Mouse (Mus musculus) layer of hippocampus, postnatal 36 days (tissue): ENCODE measurements around the gene Eepd1. TPM values are rescaled to one million over a fixed set of nuclear protein-coding genes. Genes with fewer than 3 reads are reported as not detected.

ENCODE experiments used
- DNase-seq, 2 experiments: peaks; one replicate each; pipeline ENCODE4 v3.0.0; 2022
- total RNA-seq, 2 experiments: library from RNA; stranded (reverse); gene quantifications; 2 replicates each; pipeline ENCODE4 v1.2.3; 2021

Eepd1 gene
- total RNA-seq, 2 experiments from 2014 or later, result 14.5 to 18.0 TPM

DNA sequence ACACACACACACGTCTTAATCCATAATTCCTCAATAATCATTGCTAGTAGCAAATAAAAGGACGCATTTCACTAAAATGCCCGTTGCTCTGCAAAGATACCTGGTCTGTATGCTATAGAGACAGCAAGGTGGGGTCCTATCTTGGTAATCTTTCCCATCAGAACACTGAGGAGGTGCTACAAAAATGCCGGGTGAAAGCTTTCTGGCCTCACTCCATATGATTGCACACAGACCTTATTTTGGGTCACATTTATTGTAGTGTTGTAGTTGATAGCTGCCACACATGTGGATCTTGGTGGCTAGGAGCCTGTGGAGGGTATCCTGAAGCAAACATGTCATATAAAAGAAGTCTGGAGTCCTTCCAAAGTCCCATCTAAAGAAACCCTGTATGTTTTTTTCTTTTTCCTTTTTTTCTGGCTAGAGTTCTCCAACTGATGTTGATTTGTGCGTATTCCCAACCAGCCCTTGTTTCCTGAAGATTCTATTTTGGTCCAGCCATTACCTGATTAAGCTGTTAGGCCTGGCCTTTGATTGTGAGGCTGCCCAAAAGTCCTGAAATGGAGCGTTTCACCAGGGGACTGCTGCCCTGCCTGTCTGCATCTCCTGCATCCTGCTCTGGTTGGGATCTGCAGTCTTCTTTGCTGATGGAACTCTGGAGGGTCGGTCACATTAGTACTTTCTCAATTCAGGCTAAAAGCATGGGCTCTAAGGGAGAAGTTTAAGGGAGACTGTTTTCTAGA lies 8.0 kb downstream of the Eepd1 start:
- DNase-seq, result no peak

DNA sequence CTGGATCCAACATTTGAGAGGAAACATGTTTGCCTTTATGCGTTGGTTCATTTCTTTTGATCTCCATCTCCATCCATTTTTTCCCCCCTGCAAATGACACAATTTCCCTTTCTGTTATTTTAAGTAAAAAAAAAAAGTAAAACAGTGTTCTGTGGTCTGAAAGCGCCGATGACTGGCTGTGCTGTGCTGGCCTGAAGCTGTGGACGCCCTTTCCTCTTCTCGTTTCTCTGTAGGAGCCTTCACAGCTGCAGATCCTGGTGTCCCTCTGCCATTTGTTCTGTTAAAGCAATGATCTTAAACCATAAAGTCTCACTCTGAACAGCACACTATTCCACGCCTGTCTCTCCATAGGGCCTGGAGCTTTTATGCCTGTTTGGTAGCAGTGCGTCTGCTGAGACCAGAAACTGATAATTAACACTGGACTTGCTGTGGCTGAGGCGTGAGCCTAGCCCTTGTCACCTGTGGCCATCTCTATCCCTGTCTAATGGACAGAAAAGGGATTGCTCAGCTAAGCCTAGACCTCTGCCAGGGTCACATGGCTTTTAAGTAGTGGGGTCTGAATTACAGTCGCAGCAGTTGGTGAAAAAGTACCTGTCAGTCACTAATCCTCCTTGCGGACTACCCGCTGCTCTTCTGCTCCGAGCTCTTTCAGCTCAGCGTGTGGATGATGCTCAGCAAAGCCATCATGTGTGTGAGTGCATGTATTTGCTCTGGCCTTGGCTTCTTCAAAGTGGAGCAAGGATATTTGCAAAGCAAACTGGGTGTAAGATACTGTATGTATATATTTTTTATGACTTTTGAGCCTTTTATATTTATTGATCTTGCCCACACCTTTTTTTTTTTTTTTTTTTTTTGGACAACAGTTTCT lies 9.2 kb downstream of the Eepd1 start:
- DNase-seq, result no peak

DNA sequence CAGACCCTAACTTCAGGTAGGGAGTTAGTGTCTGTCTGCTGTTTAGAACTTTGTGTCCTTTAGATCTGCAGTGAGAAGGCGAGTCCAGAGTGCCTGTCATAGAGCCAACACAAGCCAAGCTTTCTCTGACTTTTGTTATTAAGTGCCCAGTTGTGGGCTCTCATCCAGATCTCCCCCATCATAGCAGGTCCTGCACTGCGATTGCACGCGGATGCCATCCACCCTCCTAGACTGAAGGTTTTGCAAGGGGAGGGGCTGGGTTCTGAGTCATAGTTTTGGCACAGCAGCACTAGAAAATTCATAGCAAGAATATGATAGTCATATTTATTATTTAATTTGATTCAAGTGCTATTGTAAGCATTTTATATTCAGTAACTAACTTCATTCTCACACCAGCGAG lies 12.6 kb downstream of the Eepd1 start:
- DNase-seq, result no peak

DNA sequence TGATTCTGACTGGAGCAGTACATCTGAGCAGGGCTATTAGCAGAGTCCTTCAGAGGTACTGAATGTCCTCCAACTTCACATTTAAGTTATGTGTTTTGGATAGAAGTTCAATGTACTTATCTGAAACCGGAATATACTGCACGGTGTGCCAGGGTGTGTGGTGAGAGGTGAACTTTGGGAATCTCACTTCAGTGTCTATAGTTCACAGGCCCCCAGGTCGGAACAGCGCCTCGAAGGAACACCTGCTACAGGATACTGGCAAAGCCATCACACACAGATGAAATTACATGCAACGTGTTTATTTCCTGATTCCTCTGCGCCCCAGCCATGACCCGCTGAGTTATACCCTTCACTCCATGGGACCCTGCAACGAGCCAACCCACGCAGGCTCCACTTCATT lies 14.3 kb downstream of the Eepd1 start:
- DNase-seq, result no peak

DNA sequence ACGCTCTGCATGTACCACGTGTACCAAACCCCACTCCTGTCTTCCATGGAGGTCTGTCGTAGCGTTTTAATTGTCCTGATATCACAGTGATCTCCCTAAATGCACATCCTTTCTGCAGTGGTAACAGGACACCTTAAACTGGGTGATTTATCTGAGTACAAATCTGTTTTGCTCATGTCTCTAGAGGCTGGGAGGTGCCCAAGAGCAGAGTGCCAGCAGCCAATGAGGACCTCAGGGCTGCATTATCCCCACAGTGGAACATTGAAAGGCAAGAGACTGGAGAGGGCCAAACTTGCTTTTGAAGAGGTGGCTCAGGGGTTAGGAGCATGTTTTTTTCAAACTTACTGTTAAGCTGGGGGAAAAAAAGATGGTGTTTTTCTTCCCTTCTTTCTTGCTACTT lies 14.8 kb downstream of the Eepd1 start:
- DNase-seq, result no peak

DNA sequence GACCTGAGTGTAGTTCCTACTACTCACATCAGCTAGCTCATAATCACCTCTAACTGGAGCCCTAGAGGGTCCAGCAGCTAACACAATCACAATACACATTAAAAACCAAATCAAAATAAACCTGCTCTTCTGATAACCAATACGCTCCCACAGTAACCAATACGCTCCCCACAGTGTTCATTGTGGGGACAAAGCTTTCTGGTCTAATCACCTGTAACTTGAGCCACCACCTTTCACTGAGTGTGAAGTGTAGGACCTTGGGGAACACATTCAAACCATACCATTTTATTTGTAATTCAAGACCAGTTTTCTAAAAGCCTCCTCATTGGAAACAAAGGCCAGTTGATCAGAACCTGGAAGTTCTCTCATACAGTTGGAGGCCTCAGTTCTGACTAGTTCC lies 15.4 kb downstream of the Eepd1 start:
- DNase-seq, result no peak

DNA sequence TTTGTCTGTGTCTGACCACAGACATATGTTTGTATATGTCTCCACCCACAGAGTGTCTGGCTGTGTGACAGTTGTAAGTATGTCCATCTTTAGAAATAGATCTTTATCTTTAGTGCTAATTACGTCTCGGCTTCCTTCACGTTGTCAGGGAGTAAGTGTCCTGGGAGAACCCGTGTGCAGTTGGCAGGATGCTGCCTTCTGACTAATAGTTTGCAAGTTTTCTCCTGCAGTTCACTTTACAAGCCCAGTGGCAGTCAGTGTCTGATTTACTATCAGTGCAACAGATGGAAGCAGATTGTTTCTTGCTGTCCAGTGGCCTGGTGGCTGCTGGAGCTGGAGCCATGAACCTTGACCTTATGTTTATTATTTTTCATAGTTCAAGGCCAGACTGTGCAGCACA lies 17.4 kb downstream of the Eepd1 start:
- no peak for DNase-seq

DNA sequence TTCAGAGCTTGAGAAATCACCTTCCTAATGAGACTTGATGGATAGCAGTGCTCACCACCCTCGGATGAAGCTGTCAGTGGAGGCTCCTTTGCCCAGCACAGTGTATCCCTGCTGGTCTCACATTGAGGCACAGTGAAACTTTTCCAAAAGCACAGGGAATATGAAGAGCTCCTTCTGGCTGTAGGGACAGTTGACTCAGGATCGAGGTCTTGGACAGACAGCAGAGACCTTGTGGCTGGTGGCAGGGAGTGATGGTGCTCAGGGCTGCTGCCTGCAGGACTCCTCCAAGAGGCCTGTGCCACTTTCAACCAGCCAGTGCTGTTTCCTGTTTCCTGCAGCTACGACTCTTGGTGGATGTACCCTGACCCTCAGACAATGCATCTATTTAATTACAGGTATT lies 18.0 kb downstream of the Eepd1 start:
- no peak for DNase-seq

DNA sequence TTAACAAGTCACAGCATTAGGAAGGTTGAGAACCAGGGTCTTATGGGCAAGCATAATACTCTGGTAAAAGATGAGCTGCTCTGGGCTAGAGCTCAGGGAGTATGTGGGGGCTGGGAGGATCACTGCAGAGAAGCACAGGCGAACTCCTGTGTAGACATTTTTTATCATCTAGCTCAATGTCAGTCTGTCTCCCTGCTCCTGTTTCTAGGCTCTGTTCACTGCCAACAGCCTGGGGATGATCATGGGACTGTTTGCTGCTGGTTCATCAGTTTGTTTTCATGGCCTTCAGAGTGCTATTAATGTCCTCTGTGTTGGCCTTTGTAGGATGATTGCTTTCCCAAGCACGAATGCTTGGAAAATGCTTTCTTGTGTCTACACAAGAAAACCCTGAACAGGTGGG lies 18.7 kb downstream of the Eepd1 start:
- DNase-seq, result no peak

DNA sequence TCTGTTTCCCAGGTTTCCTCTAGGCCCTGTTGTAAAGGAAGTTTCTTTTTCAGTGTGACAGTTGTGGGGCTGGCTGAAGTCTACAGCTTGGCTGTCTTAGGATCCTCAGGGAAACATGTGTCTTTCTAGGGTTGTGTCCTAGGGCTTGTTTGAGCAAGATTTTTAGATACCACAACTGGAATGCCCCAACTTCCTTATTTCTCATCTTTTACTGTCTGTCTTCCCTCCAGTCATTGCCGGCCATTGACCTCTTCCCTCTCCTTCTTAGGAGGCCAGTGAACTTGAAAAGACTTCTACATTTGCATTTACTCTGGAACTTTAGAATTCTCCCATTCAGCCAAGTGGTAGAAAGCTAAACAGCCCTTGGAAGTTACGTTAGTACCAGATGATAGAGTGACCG lies 27.5 kb downstream of the Eepd1 start:
- no peak for DNase-seq

DNA sequence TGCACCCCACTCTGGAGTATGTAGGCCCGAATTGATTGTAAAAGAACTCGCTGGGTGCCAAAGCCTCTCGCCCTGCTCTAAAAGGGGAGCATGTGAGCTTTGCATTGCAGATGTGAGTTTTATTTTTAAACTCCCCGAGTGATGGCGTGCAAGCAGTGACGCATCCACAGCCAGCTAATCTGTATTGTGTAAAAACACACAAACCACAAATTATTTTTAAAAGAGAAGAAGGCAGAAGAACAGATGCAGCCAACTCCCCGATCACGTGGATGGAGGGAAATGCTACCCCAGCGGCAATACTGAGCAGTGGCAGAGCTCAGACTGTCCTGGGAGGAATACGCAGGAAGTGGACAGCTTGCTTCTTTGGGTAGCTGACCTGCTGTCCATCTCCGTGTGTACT lies 29.2 kb downstream of the Eepd1 start:
- DNase-seq, result no peak

DNA sequence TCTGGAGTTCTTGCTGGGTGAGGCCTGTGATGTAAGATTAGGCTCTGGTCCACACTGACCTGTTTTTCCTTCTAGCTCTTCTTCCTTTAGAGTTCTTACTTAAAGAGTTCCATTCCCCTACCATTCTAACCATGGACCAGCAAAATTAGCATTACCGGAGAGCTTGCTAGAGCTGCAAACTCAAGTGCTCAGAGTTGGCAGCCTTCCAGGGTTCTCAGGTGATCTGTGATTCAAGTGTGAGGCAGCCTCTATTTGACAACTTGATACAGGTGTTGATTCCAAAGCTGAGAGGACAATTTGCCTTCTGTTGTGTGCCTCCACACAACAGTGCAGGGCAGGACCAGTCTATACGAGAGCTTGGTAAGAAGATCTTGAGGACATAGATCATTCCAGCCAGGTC lies 31.7 kb downstream of the Eepd1 start:
- DNase-seq, result no peak

DNA sequence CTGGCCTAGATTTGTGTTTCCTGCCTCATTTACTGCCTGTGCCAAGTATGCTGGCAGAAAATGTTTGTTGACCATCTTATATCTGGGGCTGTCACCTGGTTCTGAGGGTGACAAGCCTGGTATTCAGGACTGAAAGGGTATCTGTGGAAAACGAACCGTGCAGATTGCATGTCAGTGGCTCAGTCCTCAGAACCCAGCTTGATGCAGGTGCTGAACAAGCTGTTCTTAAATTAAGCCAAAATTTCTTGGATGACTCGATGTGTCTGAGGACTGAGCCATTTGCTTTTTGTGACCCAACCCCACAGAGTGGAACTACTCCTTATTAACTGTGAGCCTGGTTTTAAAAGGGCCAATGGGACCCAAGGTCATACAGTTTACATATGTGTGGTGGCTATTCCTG lies 32.2 kb downstream of the Eepd1 start:
- DNase-seq, result no peak

DNA sequence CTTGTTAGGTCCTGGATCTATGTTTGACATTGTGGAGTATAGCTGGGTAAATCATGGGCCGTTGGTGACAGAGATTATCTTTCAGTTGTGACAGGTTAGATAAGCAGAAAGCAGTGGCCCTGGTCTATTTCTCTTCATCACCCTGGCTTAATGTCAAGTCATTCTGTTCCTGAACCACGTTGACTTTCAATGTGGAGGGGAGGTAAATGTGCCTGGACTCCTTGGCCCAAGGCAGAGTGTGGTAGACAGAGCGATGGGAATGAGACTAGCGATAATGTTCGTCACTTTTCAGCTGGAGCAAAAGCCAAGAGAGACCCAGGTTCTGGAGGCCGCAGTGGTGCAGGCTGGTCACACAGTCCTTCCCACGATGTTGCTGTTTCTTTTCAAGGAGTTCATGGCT lies 35.3 kb downstream of the Eepd1 start:
- no peak for DNase-seq

DNA sequence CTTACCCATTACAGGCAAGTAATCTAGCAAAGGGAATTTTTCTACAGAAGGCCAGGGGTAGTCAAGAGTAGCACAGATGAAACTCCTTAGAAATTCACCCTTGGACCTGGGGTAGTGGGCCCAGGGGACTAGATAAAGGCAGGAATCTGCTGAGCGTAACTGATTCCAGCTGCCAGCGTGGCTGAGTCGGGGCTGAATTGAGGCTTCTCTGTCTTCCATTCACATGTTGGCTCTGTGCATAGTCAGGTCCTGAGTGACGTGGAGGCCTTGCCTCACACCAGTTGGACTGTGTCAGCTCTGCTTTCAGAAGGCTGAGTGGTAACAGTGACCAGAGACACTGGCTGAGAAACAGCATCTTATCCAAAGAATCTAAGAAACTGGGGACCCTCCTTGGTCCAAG lies 36.6 kb downstream of the Eepd1 start:
- no peak for DNase-seq

DNA sequence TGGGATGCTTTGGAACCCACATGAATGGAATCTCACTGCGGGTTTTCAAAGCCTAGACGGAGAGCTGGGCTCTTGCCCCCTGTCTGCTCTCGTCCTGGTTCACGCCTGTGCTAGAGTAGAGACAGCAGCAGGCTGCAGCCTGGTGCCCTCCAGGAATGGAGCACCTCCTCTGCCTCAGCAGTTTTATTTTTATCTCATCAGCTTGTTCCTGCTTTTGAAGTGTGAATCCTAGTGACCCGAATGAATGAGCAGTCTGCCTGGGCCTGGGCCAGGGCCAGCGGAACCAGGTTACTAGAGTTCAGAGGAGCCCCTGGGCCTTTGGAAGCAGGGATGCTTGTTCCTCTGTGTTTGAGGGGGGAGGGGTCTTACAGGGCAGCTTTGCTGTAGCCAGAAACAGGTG lies 37.8 kb downstream of the Eepd1 start:
- no peak for DNase-seq

DNA sequence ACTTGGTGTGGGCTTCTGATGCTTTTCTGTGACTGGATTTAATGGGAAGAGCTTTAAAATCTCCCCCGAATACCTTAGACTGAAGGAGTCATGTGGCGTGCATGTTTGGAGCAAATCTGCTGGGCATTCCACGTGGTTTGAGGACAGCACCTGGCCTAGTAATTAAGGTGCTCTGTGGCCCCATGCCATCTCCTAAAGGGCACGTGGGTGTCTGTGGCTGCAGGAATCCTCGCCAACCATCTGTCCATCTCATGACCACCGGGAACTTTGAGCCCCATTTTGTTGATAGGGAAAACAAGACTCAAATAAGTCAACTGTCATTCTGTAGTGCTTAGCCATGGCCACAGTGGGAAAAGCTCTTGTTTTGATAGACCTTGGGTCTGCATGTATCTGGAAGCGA lies 39.5 kb downstream of the Eepd1 start:
- DNase-seq, result no peak

DNA sequence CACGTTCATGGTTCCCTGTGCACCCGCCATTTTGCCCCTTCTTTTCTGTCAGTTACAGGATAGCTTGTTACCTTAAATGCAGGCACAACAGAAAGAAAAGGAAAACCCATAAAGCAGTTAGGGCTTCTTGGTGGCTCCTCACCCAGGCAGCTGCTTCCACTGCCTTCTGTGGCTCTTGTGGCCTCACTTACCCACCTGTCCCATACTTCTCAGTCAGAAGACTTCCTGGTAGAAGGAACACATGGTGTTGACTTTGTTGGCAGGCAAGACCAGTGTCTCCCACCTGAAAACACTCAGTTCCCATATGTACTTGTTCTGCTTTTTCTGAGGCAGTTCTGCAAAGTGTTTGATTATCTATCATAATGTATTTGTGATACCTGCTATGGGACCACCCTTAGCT lies 40.5 kb downstream of the Eepd1 start:
- DNase-seq, result no peak

DNA sequence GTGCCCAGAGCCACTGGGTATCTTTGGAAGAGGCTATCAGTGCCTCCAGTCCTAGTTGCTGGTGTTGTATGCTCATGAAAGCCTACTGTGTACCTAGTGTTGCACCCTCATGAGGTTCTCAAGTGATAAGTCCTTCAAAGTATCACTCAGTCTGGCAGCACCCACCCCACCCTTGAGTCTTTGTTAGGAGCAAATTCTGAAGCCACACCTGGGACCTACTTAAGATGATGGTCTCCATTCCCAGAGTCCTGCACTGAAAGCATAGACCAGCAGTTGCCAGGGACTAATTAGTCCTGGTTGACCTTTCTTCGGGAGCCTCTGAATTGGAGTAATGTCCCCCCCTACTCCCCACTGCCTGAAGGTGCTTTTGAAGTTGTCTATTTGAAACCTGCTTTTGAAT lies 45.2 kb downstream of the Eepd1 start:
- DNase-seq, result no peak

DNA sequence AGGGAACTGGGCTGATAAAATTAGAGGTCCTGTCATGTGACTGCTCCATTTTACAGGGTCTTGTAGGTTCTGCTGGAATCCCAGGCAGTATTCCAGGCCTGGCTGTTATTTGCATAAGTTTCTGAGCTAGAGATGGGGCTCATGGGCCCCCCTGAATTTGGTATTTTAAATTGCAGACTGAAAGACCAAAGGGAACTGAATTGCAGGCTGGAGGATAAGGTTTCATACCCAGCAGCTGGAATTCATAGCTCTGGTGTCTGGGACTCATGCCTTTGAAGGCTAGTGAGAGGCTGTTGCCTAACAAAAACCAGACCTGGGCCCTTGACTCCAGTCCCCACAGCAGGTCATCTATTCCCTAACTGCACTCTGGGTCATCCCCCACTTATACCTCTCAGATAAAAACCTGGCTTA lies 45.6 kb downstream of the Eepd1 start:
- DNase-seq, result no peak

DNA sequence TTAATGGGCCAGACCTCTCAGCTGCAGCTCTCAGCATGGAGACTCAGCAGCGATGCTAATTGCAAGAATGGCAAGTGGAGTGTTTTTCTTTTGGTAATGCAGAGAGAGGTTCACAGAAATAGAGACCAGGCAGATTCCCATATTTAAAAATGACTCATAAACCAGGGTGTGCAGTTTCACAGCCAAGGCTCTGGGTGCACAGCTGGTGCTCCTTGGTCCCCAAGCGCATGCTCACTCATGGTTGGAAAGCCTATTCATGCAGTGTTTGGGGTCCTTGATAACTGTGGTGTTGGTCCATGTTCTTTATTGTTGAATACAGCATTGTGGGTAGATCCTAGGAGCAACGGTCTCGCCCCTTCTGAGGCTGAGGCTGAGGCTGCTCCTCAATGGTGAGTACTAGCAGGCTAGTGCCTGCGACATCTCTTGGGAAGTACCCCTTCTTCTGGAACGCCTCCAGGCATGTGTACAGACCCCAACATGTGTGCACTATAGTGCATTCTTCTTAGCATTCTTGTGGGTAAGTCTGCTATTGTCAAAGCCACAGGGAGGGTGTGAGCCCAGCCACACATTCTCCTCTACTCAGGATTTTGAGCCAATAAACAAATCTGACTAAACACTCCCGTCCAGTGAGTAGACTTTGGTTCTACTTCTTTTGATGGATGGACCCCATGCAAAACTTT lies 46.2 kb downstream of the Eepd1 start:
- DNase-seq, result no peak

DNA sequence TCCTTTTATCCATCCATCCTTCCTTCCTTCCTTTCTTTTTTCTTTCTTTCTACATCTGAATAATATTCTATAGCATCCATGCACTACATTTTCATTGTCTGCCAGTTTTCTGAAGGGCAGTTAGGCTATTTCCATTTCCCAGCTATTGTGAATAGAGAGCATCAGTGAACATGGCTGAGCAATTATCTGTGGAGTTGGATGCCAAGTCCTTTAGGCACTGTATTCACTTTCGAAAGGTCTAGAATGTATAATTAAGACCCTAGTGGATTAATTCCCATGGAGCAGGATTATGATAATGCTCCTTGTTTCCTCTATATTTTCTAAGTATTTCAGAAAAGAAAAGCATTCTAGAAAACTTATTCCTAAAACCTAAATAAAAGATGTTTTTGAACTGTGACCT lies 50.3 kb downstream of the Eepd1 start:
- no peak for DNase-seq

DNA sequence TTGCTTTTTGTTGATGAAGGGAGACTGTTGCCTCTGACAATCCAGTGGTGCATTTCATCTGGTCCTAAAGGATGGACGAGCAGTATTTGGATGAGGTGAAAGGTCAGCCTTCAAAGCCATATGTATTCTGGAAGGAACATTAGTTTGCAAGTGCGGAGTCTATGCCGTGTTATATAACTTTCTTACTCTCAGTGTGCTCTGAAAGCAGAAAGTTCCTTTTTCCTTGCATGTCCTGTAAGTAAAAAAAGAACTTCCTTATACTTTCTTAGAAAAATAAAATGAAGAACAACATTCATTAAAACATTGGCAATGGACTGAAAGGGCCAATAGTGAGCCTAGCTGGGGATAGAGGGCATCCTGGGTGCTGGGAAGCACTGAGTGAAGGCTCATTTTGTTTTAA lies 50.8 kb downstream of the Eepd1 start:
- no peak for DNase-seq

DNA sequence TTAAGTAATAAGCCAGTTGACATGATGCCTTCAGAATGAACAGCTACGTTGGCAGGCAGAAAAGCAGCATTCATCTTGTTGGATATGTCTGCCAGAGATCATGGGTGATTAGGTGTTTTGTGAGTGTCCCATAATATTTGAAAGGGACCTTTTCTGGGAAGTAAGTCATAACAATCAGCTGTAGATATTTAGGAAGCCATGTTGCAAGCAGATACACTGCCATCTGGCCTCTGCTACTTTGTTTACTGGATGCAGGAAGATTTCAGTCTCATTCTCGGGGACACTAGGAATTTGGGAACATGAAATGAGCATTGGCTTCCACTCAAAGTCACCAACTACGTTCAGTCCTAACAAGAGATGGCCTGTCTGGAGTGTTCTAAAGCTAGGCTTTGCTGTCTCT lies 54.1 kb downstream of the Eepd1 start:
- DNase-seq, result no peak
